Mouse (Mus musculus) embryo, embryonic 11 days (tissue): ENCODE measurements at regions not wholly inside any gene's neighbourhood (a gene's known extent, or its start where the extent isn't known, plus 50 kb on each side); places are given as distances from the start of the nearest gene placed in this dataset.

Experiments
- DNase-seq: peaks from one replicate; pipeline ENCODE4 v3.0.0-alpha.2; 2015

GRCm38 (mm10) chr12:31130434-31130833 lies 56.8 kb downstream of the Fam110c start:
- DNase-seq, result no peak

GRCm38 (mm10) chr12:31134465-31134992 lies 60.9 kb downstream of the Fam110c start:
- DNase-seq, result no peak

GRCm38 (mm10) chr12:31136364-31136763 lies 62.7 kb downstream of the Fam110c start:
- DNase-seq, result no peak

- no peak for DNase-seq
These were observed 63.2 kb downstream of the Fam110c start for GRCm38 (mm10) chr12:31136911-31137310.

DNA sequence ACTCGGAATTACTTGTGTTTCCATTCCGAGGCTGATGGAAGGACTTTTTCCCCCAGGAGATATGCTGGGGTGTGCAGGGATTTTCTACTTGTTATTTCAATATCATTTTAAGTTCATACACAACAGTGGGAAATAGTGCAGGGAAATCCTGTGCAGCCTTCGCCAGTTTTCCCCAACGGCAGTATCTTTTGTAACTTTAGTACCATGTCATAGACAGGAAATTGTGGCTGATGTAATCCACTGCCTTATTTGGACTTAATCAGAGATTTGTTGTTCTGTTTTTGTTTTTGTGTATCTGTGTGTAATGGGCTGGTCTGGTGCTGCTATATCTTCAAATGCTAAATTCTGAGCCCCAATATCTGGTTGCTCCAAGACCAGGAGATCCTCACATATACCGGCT lies 63.8 kb downstream of the Fam110c start:
- DNase-seq, result no peak

DNA sequence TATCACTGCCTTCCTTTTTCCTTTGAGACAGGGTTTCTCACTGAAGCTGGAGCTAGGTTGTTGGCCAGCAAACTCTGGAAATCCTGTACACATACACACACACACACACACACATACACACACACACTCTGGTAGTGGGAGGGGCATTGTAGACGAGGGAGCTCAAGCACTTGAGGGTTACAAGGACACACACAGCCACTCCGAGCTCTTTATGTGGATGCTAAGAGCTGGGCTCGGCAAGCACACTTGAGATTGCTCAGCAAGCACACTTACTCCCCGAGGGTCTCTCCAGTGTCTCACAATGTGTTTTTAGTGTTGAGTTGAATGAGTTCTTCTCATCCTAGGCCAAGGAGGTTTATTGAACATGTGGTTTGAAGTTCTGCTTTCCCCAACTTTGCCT lies 66.2 kb downstream of the Fam110c start:
- DNase-seq, result no peak

GRCm38 (mm10) chr12:31143266-31143665 lies 69.6 kb downstream of the Fam110c start:
- DNase-seq, result no peak

GRCm38 (mm10) chr12:31145032-31145781 lies 71.5 kb downstream of the Fam110c start:
- no peak for DNase-seq

DNA sequence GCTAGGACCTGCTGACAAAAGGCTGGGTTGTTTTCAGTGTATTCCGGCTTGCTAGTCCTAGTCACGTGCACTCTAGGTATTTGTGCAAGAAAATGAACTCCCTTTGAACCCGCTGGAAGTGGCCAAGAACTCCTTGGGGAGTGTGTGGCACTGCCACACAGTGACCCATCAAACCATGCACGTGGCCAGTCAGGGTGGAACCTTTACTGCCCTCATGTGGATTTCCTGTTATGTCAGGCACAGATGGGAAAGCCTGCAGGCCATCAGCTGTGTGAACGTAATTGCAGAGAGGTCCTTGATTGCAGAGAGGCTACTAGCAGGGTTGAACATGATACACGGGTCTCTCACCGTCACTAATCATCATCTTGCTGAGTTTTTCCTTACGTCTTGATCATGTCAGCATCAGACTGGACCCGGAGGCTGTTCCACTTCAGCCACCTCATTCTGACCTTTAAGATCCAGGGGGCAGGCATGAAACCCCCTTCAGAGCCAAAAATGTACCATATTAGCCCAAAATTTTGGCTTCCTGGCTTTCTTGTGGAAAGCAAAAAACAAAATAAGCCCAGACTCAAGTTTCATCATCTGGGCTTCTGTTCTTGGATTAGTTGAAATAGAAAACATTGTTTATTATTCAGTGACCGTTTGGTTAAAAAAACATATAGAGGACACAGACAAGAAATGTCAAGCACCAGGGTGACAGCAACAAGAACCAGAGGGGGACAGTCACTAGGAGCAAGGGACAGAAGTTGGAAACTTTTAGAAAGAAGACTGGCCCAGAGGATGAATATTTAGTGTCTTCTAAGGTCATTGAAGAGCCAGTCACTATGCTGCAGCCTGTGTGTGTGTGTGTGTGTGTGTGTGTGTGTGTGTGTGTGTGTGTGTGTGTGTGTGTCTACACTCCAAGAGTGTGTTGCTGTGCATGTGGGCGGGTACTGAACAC lies 75.0 kb downstream of the Fam110c start:
- peak; percentile 26 for DNase-seq

DNA sequence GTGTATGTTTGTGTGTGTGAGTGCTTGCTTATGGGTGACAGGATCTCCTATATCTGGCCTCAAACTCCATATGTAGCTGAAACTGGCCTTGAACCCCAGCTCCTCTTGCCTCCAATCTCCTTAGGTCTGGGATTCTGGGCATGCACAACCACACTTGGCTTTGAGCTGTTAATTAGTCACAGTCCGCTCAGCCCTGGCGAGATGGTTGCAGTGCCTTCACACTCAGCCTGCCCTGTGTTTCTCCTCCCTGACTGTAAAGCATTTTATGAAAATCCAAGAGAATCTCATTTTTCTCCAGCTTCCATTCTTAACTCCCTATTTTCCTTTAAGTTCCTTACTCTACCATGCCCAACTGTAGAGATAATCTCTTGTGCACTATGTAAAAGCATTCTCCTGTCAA lies 80.1 kb downstream of the Fam110c start:
- no peak for DNase-seq

- DNase-seq, result no peak
These were observed 80.9 kb downstream of the Fam110c start for GRCm38 (mm10) chr12:31154608-31155011.

DNA sequence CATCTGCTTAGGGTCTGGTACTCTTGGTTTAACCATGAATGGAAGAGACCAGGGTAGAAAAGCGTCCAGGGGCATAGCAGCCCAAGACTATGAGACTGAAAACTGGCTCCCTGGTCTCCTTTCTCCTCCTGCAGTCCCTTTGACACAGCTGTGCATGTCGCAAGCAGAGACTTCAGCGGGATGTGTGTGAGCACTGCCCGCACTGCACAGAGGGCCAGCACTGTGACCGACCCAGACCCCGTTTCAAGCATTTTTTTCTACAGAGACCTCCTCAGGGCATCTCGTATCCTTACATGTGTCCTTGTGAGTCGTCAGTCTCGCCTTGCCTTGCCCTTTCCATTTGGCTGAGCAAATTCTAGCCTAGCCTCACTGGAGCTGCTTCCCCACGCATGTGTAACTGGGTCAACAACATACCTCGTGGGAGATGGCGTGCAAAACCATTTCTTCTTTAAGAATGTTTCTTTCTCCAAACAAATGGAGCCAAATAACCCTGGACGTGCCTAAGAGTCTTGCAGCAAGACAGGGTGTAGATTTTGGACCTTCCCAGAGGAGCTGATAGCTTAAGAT lies 82.6 kb downstream of the Fam110c start:
- DNase-seq, result no peak

DNA sequence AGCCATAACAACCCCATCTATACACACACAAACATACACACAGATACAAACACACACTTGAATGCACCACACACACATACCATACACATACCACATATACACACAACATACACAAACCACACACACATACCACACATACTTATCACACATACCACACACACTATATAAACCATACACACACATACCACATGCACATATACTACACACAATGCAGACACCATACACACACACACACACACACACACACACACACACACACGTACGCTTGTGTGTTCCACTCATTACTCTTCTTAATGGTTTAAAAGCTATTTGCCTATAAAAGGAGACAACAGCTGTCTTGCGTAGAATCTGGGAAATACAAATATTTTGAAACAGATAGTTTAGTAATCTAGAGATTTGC lies 83.1 kb upstream of the Gm6993 start:
- DNase-seq, result no peak

DNA sequence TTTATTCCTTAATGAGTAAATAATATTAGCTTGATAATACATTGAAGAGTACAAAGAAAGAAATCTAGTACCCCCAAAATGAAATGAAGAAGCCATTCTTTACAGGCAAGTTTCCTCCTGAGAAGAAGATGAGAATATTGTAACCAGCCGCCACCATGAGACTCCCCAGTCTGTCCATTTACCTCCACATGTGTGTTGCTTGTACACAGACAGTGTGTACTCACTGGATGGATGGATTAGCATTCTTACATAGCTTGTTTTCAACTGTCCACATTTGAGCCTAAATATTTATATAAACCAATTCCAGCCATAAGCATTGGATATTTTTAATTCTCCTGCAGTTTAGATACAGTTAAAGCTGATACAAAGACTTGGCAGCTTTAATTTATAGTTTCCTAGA lies 82.7 kb upstream of the Gm6993 start:
- DNase-seq, result no peak

DNA sequence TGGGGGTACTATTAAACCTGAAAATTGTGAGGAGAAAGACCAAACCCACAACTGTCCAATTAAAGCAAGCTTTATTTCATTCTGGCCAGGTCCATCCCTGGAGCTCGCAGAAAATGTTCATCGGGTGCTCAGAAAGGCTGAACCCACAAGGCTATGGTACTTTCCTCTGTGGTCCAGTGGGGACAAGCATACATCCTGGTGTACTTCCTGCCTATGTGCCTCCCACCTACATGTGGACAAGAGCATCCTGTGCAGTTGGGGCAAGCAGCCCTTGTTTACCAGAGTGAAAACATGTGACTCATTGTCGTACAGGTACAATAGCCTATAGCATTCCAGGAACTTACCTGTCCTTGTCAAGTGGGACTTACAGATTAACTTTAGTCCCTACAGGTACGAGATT lies 81.7 kb upstream of the Gm6993 start:
- DNase-seq, result no peak

DNA sequence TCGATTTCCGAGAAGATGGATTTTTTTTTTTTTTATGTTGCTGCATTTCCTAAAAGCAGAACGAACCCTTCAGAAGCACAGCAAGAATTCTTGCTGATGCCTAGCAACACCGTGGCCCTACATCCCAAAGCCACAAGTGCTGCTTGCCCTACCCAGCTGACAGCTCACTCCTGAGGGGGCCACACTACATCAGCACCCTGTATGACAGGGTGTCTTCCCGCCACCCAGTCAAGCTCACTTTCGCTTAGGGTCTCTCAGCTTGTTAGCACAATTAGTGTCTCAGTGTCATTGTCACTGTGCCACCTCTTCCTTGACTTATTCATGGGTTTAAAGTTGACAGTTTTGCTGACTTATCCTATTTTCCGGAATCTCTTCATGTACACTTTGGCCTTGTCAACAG lies 81.2 kb upstream of the Gm6993 start:
- DNase-seq, result no peak

DNA sequence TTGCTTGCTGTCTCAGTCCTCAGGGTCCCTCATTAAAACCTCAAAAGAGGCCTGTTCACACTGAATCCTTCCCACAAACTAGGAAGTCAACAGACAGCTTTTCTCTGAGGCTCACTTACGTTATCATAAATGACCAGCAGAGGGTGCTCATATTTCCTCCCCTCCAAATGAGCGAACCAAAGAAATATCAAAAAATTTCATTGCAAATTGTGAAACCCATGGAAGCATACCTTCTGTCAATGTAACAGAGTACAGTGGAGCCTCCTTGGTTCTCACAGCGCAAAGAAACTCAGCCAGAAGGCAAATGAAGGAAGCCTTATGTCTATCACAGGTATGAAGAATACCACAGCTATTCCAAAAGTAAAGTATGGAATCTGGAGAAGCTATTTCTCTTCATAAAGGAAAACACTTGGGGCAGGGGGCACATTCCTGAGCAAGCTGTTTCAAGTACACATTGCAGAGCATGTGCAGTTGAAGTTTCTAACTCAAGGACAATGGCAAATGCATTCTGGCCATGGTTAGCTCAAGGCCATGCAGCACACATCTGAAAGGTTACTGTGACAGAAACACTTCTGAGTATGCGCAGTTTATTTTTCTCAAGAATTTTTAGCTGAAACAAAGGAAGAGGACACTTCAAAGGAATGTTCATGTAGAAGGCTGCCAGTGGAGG lies 72.2 kb upstream of the Gm6993 start:
- peak; percentile 46 for DNase-seq

- no peak for DNase-seq
These were observed 70.5 kb upstream of the Gm6993 start for GRCm38 (mm10) chr12:31170111-31170510.

DNA sequence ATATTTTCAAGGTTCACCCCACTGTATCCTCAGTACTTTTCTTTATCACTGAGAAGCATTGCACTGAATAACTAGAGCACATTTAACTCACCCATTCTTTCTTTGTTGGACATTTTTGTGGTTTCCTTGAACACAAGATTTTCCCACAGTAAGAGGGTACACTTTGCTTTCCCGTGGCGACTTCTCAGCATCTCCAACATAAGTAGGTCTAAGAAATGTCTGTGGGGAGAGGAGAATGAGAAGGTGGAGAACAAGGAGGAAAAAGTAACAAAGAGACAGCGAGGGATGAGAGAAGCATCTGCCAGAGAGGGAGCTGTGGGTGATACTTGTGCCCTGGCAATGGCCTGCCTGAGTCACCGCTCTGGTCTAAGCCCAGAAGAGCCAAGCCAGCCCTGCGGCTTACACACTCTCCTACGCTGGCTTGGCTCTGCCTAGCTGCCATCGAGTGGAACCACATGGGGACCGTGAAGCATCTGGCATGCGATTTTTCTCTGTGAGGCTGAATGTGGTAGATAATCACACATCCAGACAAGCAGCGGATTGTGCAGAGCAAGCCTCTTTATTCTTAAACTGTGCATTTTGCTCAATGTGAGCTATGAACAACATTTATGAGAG lies 69.9 kb upstream of the Gm6993 start:
- no peak for DNase-seq

DNA sequence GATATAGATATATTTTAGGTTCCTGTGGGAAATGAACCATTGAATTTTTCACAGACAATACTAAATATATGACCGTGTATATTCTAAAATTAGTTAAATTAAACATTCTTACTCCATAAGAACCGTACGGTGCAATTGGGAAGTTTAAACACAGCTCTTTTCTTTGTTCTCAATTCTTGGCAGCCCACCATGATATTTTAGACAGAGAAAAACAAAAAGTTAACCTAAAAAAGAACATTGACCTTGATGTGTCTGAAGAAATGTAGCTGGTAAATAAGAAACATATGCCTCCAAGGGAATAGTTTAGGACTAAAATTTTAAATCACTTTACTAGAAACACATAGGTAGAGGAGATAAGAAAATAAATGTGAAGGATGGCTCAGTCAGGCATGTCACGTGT lies 68.6 kb upstream of the Gm6993 start:
- no peak for DNase-seq

- DNase-seq, result no peak
These were observed 67.9 kb upstream of the Gm6993 start for GRCm38 (mm10) chr12:31172451-31173318.
